Mouse (Mus musculus) hindbrain, postnatal 0 days (tissue): ENCODE data around the gene Clec16a. TPM values are rescaled to one million over a fixed set of nuclear protein-coding genes. Genes with fewer than 3 reads are reported as not detected.

Source experiments
- ATAC-seq: fragments of 200-750 bp; cut with Nextera tagmentation; 2 replicates; pipeline ENCODE4 v1.8.0; 2017; ENCODE audit warnings: mild to moderate bottlenecking, moderate TSS enrichment, moderate library complexity
- DNase-seq: peaks from one replicate; pipeline ENCODE4 v3.0.0-alpha.2; 2015; ENCODE audit warnings: low spot score
- H3K27ac ChIP-seq: fragments of 300-500 bp; sonication (generic); 2 replicates; pipeline ENCODE4 v1.5.1; 2014; ENCODE audit warnings: mild to moderate bottlenecking
- H3K27me3 ChIP-seq: fragments of 300-500 bp; sonication (generic); 2 replicates; pipeline ENCODE4 v1.6.1; 2014; ENCODE audit warnings: low read length, mixed read lengths; ENCODE audit not compliant: insufficient read depth
- H3K36me3 ChIP-seq: fragments of 300-500 bp; sonication (generic); 2 replicates; pipeline ENCODE4 v1.6.1; 2014; ENCODE audit warnings: low read length, mixed read lengths; ENCODE audit not compliant: insufficient read depth
- H3K4me1 ChIP-seq: fragments of 300-500 bp; sonication (generic); 2 replicates; pipeline ENCODE4 v1.6.1; 2014; ENCODE audit warnings: antibody characterized with exemption, low read length, mixed read lengths; ENCODE audit not compliant: insufficient read depth
- H3K4me2 ChIP-seq: fragments of 300-500 bp; sonication (generic); 2 replicates; pipeline ENCODE4 v1.6.1; 2014; ENCODE audit warnings: low read depth, mild to moderate bottlenecking, low read length, moderate library complexity, mixed read lengths
- H3K4me3 ChIP-seq: fragments of 300-500 bp; sonication (generic); 2 replicates; pipeline ENCODE4 v1.5.1; 2014; ENCODE audit warnings: low read length
- H3K9ac ChIP-seq: fragments of 300-500 bp; sonication (generic); replicated peaks from 2 replicates; pipeline ENCODE4 v1.6.1; 2014; ENCODE audit warnings: mild to moderate bottlenecking, low read length, moderate library complexity, mixed read lengths
- H3K9me3 ChIP-seq: fragments of 300-500 bp; sonication (generic); 2 replicates; pipeline ENCODE4 v1.6.1; 2016; ENCODE audit warnings: low read length, mixed read lengths
- CTCF ChIP-seq: IDR thresholded peaks from 2 replicates; pipeline ENCODE4 v1.5.1; 2016; ENCODE audit warnings: antibody characterized with exemption, control low read depth, low read depth
- WGBS: fragments of 180-500 bp; shearing (Covaris S2); extraction: QIAGEN DNeasy Blood & Tissue Kit; methylation state at CpG from one replicate; pipeline ENCODE4 v1.1.7; 2014; 5-methylcytosine and 5-hydroxymethylcytosine counted together
- polyA plus RNA-seq: library from polyadenylated mRNA; unstranded; fragments of >200 nt; fragmentation: Nextera tagmentation; extraction: Ambion mirVana; gene quantifications from 2 replicates; pipeline ENCODE4 v1.2.1, GENCODE M21; 2015
- total RNA-seq: library from RNA; depleted of rRNA; stranded (reverse); fragments of >200 nt; gene quantifications from 2 replicates; pipeline ENCODE4 v1.2.3, GENCODE M21; 2014

Gene Clec16a
- total and polyA plus RNA-seq, 2 experiments from 2014 or later: 62.5 to 67.8 TPM

DNA sequence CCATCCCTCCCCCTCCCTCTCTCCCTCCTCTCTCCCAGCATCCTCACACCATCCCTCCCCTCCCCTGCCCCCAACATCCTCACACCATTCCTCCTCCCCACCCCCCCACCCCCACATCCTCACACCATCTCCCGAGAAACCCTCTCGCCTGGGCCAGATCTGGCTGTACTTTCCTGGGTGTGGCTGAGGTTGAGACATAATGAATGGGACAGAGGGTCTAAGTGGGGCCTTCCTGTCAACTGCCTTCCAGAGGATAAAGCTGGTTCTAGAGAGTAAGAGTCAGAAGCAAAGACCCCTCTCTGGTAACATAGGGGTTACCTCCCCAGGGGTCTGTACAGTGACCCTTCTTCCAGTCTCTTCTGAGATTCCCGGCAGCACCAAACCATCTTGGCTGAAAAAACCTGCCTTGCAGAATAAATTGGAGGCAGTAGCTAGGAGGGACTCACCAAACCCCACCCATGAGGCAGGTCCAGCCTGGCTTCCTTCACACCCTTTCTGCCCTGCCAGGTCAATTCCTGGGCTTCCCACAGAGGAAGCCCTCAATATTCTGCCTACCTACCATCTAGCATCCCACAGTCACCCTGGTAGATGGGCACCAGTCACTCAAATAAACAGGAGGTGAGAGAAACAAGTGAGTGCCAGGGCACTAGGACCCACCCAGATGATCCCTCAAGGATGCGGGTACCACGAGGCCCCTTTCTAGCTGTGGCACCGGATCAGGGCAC lies 218.6 kb downstream of the Clec16a start:
- Histone ChIP-seq H3K9me3 (no peaks in the 10 kb centered on the region), H3K36me3 (no peaks in the 10 kb centered on the region), H3K9ac (no peak overlapping the region), H3K4me3 (no peak overlapping the region), H3K4me2 (no peak overlapping the region), H3K4me1 (no peaks in the 10 kb centered on the region), H3K27ac (no peak overlapping the region), H3K27me3 (no peaks in the 10 kb centered on the region)
- DNase-seq: no peak
- TF ChIP-seq CTCF: no peak
- WGBS: 59% methylated on average over 6 of the region's 6 CpGs
- no peak for ATAC-seq

- WGBS: 57% methylated on average over 2 of the region's 2 CpGs
Measured at GRCm38 (mm10) chr16:10764323-10764722, 219.2 kb downstream of the Clec16a start.

GRCm38 (mm10) chr16:10767158-10767557 lies 222.0 kb downstream of the Clec16a start:
- H3K27me3 ChIP-seq: no peaks in the 10 kb centered on the region
- WGBS: 30% methylated on average over 4 of the region's 4 CpGs
- H3K9me3 ChIP-seq: no peaks in the 10 kb centered on the region
- no peak overlapping the region for H3K4me3 ChIP-seq
- H3K36me3 ChIP-seq: no peaks in the 10 kb centered on the region
- TF ChIP-seq CTCF: peak; percentile 86
- DNase-seq: peak; percentile 77
- no peak overlapping the region for H3K27ac ChIP-seq
- H3K9ac ChIP-seq: no peak overlapping the region
- ATAC-seq: no peak
- no peak overlapping the region for H3K4me2 ChIP-seq
- H3K4me1 ChIP-seq: no peaks in the 10 kb centered on the region

More at GRCm38 (mm10) chr16:10764323-10764722, 219.2 kb downstream of the Clec16a start:
- TF ChIP-seq CTCF: no peak
- no peaks in the 10 kb centered on the region for H3K4me1 ChIP-seq
- no peaks in the 10 kb centered on the region for H3K36me3 ChIP-seq
- no peak overlapping the region for H3K9ac ChIP-seq
- no peaks in the 10 kb centered on the region for H3K9me3 ChIP-seq
- H3K4me2 ChIP-seq: no peak overlapping the region
- H3K4me3 ChIP-seq: no peak overlapping the region
- DNase-seq (no peak), ATAC-seq (no peak)
- no peaks in the 10 kb centered on the region for H3K27me3 ChIP-seq
- no peak overlapping the region for H3K27ac ChIP-seq

DNA sequence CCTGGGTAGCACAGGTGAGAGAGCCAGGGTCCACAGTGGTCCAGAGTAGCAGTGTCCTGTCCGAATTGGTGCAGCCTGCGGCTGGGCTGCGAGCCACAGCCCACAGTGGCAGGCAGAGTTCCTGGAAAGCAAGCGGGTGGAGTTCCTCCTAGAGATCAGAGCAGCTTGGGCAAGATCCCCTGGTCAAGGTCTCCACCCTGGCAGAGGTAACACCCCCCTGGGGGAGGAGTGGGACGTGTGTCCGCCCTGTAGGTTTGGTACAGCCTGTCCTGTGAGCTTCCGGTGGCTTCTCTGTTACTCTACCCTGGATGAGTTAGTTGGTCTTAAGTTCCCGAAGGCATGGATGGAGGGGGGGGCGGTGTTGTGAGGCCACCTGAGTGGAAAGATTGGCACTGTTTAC lies 223.7 kb downstream of the Clec16a start:
- Histone ChIP-seq H3K27ac (no peak overlapping the region), H3K9me3 (no peaks in the 10 kb centered on the region), H3K4me1 (no peaks in the 10 kb centered on the region), H3K9ac (no peak overlapping the region), H3K4me3 (no peak overlapping the region), H3K27me3 (no peaks in the 10 kb centered on the region), H3K4me2 (no peak overlapping the region), H3K36me3 (no peaks in the 10 kb centered on the region)
- TF ChIP-seq CTCF: no peak
- 62% methylated on average over 9 of the region's 9 CpGs for WGBS
- no peak for DNase-seq
- no peak for ATAC-seq

DNA sequence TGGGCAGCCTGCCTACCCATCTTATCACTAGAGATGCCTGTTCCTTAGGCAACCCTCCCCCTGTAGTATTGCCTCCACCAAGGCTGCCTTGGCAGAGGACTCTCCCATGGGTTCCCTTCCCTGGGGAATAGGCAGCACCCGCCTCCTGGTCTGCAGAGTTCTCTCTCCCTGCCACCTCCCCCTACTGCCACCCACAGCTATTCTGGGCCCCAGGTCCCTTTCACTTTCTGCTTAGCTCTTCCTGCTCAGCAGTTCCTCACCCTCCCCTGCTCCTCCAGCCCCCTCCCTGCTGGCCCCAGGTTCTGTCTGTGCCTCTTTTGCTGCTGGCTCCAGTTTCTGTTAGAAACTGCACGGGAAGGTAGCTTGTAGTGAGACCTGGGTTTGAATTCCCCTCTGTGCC lies 224.5 kb downstream of the Clec16a start:
- no peaks in the 10 kb centered on the region for H3K9me3 ChIP-seq
- no peak overlapping the region for H3K9ac ChIP-seq
- H3K4me1 ChIP-seq: no peaks in the 10 kb centered on the region
- no peaks in the 10 kb centered on the region for H3K36me3 ChIP-seq
- ATAC-seq (no peak), DNase-seq (no peak)
- H3K4me3 ChIP-seq: no peak overlapping the region
- TF ChIP-seq CTCF: no peak
- no peak overlapping the region for H3K4me2 ChIP-seq
- H3K27ac ChIP-seq: no peak overlapping the region
- 49% methylated on average over 2 of the region's 2 CpGs for WGBS
- no peaks in the 10 kb centered on the region for H3K27me3 ChIP-seq

- no peaks in the 10 kb centered on the region for H3K9me3 ChIP-seq
- no peak overlapping the region for H3K9ac ChIP-seq
- no peak overlapping the region for H3K4me2 ChIP-seq
- ATAC-seq (peak; percentile 41; the same call in 1 of the 2 replicates), DNase-seq (peak; percentile 28)
- H3K4me1 ChIP-seq: no peaks in the 10 kb centered on the region
- TF ChIP-seq CTCF: peak; percentile 19; the same call in 1 of the 2 replicates
- H3K36me3 ChIP-seq: no peaks in the 10 kb centered on the region
- WGBS: 52% methylated on average over 4 of the region's 4 CpGs
- H3K27ac ChIP-seq: no peak overlapping the region
- H3K4me3 ChIP-seq: no peak overlapping the region
- H3K27me3 ChIP-seq: no peaks in the 10 kb centered on the region
Measured at GRCm38 (mm10) chr16:10770531-10771325, 225.6 kb downstream of the Clec16a start.
